Mouse (Mus musculus) CD4-positive, CD25-positive, alpha-beta regulatory T cell, adult 2 months (primary cell): ENCODE measurements around the gene Gnb5.

Experiments used
- DNase-seq: peaks from one replicate; pipeline ENCODE4 v3.0.0-alpha.2; 2012; ENCODE audit warnings: low read depth, low spot score

Gene Gnb5

GRCm38 (mm10) chr9:75304286-75304685 lies 1.8 kb upstream of the Gnb5 start:
- no peak for DNase-seq

- DNase-seq: no peak
Measured at GRCm38 (mm10) chr9:75307015-75307414, 927 bp downstream of the Gnb5 start.

- no peak for DNase-seq
Measured at GRCm38 (mm10) chr9:75308621-75309020, 2.5 kb downstream of the Gnb5 start.

- DNase-seq: peak; percentile 85
Measured at GRCm38 (mm10) chr9:75312008-75312407, 5.9 kb downstream of the Gnb5 start.

DNA sequence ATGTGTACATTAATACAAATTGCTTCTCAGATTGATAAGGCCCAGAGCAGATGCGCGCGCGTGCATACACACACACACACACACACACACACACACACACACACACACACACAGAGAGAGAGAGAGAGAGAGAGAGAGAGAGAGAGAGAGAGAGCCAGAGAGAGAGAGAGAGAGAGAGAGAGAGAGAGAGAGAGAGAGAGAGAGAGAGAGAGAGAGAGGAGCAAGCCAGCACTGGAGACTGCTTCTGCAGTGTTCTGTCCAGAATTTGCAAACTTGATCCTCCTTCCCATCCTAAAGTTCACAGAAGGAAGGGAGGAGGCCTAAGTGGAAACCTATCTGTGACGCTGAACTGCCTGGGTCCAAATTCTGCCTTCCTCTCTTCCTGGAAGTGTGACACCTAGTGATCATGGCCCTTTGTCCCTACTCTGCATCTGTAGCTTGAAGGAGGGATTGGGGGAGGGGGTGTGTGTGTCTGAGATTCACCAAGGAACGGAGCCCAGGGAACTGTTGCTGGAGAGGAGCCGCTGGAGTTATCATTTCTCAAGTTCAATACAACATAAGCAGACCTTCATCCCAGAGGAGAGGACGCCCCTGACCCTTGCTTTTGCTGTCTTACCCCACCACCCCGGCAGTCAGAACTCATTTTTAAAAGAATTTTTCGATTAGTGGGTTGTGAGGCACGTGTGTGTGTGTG lies 7.2 kb downstream of the Gnb5 start:
- DNase-seq: peak; percentile 51

DNA sequence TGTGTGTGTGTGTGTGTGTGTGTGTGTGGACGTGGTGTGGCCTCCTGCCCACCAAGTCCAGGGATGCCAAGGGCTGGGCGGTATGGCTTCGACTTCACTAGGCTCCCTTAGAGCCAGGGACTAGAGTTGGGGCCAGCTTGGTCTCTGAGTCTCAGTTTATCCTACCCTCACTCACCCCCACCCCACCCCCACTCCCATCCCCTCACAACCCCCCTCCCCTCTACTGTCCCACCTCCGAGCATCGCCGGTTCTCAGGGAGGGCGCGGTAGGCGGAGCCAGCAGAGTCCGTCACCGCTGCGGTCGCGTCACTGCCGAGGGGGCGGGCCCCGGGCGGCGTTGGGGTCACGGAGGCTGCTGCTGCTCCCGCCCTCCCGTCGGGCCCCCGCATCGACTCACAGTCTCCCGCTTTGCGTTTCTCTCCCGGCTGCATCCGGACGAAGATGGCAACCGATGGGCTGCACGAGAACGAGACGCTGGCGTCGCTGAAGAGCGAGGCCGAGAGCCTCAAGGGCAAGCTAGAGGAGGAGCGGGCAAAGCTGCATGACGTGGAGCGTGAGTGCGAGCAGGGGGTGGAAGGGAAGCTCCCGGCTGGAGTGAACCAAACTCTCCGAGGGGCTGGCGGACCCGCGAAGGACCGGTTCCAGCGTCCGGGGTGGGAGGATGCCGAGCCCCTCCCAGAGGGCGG lies 7.9 kb downstream of the Gnb5 start:
- peak; percentile 90 for DNase-seq

DNA sequence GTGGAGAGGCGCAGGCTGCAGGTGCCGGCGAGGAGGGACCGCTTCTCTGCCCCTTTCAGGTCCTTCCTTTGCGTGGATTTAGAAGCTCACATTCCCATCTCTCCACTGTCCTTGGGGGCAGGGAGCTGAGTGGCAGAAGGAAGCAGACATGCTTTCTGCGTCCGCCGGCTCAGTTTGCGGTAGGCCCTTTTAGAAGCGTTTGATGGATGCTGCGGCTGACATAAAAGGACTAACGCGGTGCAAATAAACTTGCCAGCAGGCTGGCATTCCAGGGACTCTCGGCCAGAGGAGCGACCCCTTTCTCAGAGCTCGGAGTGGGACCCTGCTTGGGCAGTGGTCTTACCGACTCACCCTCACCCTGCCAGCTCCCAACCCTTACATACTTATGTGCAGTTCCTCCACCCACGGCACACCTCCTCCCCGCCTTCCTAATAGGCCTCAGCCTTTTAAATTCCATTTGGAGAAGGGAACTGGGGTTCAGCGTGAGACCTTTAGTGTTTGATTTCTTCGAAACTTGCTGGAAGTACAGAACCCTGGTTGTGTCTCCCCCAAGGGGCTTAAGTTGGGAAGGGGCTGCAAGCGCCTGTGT lies 8.5 kb downstream of the Gnb5 start:
- no peak for DNase-seq

- DNase-seq: no peak
Measured at GRCm38 (mm10) chr9:75315238-75315637, 9.2 kb downstream of the Gnb5 start.

DNA sequence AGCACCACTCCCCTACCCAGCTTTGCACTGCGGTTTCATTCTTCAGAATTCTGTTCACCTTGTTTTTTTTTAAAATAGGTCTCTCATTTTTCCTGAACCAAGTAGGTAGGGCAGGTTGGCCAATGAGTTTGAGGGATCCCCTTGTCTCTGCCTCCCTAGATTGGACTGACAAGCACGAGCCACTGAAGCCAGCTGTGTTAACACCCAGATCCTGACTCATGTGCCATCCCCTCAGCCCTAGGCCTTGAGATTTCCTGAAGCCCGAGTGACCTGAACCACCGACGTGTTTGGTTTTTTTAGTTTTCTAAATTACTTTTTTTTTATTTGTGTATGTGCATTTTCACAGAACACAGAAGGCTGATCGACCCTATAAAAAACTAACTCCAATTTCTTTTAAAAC lies 10.7 kb downstream of the Gnb5 start:
- DNase-seq: no peak

DNA sequence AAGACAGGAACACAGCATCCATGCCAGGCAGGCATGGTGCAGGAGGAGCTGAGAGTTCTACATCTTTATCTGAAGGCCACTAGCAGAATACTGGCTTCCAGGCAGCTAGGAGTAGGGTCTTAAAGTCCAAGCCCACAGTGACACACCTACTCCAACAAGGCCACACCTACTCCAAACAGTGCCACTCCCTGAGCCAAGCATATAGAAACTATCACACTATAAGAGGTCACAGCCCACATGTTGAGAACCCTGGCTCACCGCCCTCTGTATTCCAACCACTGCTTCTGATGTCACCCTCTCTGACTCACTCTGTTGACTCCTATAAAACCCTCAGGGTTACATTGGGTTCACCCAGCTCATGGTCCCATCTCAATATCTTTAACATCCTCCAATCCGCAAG lies 12.1 kb downstream of the Gnb5 start:
- DNase-seq: no peak

GRCm38 (mm10) chr9:75319365-75319764 lies 13.3 kb downstream of the Gnb5 start:
- no peak for DNase-seq

DNA sequence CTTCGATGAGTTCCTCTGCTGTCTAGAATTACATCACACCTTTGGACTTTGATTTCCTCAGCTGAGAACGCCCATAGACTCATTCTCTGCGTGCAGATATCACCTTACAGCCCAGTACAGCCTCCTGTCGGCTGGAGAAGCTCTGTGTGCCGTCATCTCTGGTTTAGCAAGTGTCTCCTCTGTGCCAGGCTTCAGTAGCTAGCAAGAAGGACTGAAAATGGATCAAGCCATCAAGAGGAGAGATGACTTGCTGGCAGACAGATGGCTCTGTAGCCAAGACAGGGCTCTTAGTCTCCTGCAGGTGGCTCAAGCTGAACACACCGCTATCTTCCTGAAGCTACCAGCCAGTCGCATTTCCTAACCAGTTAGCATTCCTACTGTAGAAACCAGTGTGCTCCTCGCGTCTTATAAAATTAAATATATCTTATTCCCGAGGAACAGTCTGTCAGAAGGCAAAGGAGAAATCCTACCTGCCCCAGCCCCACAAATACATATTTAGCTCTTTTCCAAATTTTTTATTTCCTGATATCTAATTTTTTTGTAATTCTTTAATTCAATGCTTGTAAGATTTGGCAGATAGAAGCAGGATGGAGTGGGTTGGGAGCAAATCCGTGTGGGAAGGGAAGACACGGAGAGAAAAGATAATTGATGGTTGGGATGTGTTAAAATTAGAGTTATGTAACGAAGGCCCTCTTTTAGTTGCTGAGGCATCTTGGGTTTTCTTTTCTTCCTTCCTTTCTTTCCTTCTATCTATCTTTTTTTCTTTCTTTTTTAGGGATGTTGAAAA lies 16.2 kb downstream of the Gnb5 start:
- DNase-seq: no peak

GRCm38 (mm10) chr9:75328047-75328446 lies 22.0 kb downstream of the Gnb5 start:
- no peak for DNase-seq

GRCm38 (mm10) chr9:75330821-75331220 lies 24.7 kb downstream of the Gnb5 start:
- DNase-seq: no peak

- DNase-seq: no peak
Measured at GRCm38 (mm10) chr9:75334440-75334839, 28.4 kb downstream of the Gnb5 start.

DNA sequence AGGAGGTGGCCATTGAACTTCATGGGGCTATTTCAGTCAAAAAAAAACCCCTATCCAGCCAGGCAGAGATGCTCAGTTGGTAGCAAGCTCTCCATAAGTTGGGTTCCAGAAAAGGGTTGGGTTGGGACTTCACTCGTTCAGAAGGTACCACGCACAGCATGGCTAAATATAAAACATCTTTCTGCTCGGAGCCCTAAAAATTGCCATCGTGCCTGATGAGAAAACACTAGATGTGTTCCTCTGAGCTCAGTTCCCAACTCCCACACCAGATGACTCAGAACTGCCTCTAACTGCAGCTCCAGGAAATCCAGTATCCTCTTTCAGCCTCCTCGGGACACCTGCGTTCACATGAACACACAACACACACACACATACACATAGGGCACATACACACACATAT lies 31.9 kb downstream of the Gnb5 start:
- DNase-seq: no peak

GRCm38 (mm10) chr9:75342433-75342832 lies 36.3 kb downstream of the Gnb5 start:
- DNase-seq: no peak

GRCm38 (mm10) chr9:75347458-75347857 lies 41.4 kb downstream of the Gnb5 start, which contains the start of gene Bcl2l10:
Bcl2l10 (plus strand) TSS chr9:75347758.
- DNase-seq: no peak

DNA sequence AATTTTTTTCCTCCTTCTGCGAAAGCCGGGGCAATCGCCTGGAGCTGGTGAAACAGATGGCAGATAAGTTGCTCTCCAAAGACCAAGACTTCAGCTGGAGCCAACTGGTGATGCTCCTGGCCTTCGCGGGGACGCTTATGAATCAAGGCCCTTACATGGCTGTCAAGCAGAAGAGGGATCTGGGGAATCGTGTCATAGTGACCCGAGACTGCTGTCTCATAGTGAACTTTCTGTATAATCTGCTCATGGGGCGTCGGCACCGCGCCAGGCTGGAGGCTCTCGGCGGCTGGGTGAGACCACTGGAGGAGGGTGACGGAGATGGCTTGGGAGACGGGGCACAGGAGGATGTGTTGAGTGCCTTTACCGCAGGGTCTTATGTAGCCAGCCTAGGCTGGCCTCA lies 42.0 kb downstream of the Gnb5 start:
- DNase-seq: no peak

GRCm38 (mm10) chr9:75348641-75349040 lies 42.6 kb downstream of the Gnb5 start:
- DNase-seq: no peak

- no peak for DNase-seq
Measured at GRCm38 (mm10) chr9:75353094-75353493, 47.0 kb downstream of the Gnb5 start.

GRCm38 (mm10) chr9:75355783-75356182 lies 49.7 kb downstream of the Gnb5 start:
- DNase-seq: no peak
